Mouse (Mus musculus): ENCODE measurements around the gene Ptk7. TPM values are rescaled to one million over a fixed set of nuclear protein-coding genes. Genes with fewer than 3 reads are reported as not detected.
A peak's percentile ranks its signal among the peaks of the same experiment; 100 is the strongest.

The Ptk7 gene
- polyA plus RNA-seq, 1 experiment = 5.5 TPM

DNA sequence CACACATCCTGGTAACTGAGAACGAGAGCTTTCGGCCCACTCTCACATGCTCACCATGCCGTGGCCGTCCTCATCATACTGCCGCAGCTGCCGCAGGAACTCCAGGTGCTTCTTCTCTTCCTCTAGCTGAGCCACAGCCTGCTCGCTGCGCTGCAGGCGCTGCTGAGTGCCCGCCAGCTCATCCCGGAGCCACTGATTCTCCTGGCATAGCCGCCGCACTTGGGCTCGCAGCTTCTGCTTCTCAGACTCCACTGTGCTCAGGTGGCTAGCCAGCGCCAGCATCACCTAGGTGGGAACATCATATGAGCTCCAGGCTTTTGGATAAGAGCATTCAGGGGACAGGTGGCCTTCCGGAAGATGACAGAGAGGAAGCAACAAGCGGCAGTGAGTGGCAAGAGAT is 12.8 kb upstream of the Ptk7 start:
- H3K4me3 ChIP-seq (replicated peaks; ENCODE audit: insufficient read depth, low read depth, low read length) = no peak overlapping the region
- DNase-seq = no peak
- no peaks in the 10 kb centered on the region for H3K27me3 ChIP-seq (ENCODE audit: control insufficient read depth, insufficient read depth, low read length)
- TF ChIP-seq CTCF (IDR thresholded peaks at IDR 0.05; ENCODE audit: borderline replicate concordance, insufficient read depth, low read depth, low read length) (no peak), POLR2A (IDR thresholded peaks at IDR 0.05; ENCODE audit: borderline replicate concordance, insufficient read depth, low read length) (no peak)
- peaks cover 13% of the 10 kb centered on the region for H3K4me1 ChIP-seq (ENCODE audit: control insufficient read depth, insufficient read depth, low read length)
- WGBS = 80% methylated on average over 17 of the region's 17 CpGs
- 0 out of 2 replicates have a peak overlapping the region, but pooled peaks have one; percentile 40 for H3K27ac ChIP-seq (ENCODE audit: insufficient read depth, low read length)

DNA sequence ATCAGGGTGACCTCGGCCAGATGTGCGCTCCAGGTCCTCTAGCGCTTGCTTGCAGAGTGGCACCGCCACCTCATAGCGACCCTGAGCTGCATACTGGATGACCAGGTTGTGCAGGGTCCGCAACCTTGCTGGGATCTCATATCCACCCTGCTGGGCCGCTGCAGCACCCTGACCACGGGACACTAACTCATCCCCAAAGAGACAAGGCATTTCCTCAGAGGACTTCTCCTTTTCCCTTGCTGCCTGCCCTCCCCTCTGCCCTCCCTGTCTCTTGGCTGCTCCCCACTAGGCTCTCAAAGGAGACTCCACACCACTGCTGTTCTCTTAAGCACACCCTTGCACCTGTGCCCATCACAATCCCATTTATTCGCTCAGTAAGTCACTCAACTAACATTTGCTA is 10.6 kb upstream of the Ptk7 start:
- Histone ChIP-seq H3K27me3 (ENCODE audit: control insufficient read depth, insufficient read depth, low read length) (no peaks in the 10 kb centered on the region), H3K4me3 (replicated peaks; ENCODE audit: insufficient read depth, low read depth, low read length) (no peak overlapping the region), H3K4me1 (ENCODE audit: control insufficient read depth, insufficient read depth, low read length) (peaks cover 17% of the 10 kb centered on the region), H3K27ac (ENCODE audit: insufficient read depth, low read length) (no peak overlapping the region)
- DNase-seq = no peak
- WGBS = 79% methylated on average over 9 of the region's 9 CpGs
- TF ChIP-seq CTCF (IDR thresholded peaks at IDR 0.05; ENCODE audit: borderline replicate concordance, insufficient read depth, low read depth, low read length) (no peak), POLR2A (IDR thresholded peaks at IDR 0.05; ENCODE audit: borderline replicate concordance, insufficient read depth, low read length) (no peak)

DNA sequence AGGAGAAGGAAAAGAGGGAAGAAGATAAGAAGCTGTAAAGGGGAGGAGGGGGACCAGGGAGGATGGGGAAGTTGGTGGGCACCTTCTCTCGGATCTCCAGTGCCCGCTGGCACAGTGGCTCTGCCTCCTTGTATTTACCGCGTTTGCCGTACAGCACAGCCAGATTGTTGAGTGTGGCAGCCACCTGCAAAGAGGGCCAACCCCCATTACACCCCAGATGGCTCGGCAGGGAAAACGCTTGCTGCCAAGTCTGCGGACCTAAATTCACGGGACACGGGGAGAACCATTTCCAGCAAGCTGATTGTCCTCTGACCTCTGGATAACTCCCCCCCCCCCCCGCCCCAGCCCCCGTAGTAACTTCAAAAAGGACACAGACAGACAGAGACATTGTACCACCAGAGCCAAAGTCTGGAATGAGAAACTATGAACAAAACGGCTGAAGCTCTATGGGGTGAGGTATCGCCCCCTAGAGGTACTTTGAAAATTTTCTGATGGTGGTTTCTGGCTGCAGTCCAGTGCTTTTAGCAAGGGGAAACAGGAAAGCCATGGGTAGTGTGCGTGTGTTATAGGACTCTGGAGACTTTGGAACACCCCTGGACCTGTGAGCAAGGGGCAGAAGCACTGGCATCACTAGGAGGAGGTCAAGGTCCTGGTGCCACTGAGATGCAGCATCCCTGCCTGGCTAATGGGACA is 7.7 kb upstream of the Ptk7 start:
- peak; percentile 73 to 75 for DNase-seq
- 2% methylated on average over 15 of the region's 15 CpGs for WGBS
- peak; percentile 60 for TF ChIP-seq CTCF (IDR thresholded peaks at IDR 0.05; ENCODE audit: borderline replicate concordance, insufficient read depth, low read depth, low read length)
- TF ChIP-seq POLR2A (IDR thresholded peaks at IDR 0.05; ENCODE audit: borderline replicate concordance, insufficient read depth, low read length) = no peak
- H3K4me1 ChIP-seq (ENCODE audit: control insufficient read depth, insufficient read depth, low read length) = peaks cover 7% of the 10 kb centered on the region
- H3K4me3 ChIP-seq (replicated peaks; ENCODE audit: insufficient read depth, low read depth, low read length) = peak overlapping the region; percentile 37
- H3K27me3 ChIP-seq (ENCODE audit: control insufficient read depth, insufficient read depth, low read length) = no peaks in the 10 kb centered on the region
- H3K27ac ChIP-seq (ENCODE audit: insufficient read depth, low read length) = no peak overlapping the region

DNA sequence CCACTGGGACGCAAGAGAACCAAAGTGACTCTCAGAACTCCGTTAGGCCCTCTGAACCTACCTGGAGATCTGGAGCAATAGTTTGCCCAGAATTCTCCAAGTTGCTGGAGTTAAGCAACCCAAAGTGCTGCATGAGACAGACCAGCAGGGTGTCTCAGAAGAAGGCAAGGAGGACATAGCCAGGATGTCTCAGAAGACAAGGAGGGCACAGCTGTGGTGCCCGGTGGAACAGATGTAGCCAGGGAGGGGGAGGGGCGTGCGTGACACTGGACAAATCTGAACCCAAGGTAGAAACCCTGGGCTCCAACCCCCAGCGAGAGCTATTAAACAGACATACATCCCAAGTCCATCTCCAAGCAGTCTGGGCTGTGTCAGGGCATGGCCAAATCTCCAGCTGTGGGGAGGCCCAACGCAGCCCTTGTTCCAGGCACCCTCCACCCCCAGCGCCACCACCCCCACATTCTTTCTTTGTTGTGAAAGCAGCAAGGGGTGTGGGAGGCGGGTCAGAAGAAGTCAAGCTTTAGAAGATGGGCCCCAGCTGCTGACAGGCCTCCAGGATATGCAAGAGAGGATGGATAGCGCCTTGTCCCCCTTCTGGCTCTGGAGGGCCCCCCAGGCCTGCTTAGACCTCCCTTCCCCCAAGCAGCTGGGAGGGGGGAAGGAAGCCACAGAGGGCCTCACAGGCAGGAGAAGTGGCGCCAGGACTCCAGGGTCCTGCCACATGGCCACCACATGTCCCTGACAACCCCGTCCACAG is 559 bp upstream of the Ptk7 start:
- DNase-seq = no peak
- 21% methylated on average over 12 of the region's 12 CpGs for WGBS
- H3K27me3 ChIP-seq (ENCODE audit: control insufficient read depth, insufficient read depth, low read length) = no peaks in the 10 kb centered on the region
- peaks cover 8% of the 10 kb centered on the region for H3K4me1 ChIP-seq (ENCODE audit: control insufficient read depth, insufficient read depth, low read length)
- no peak overlapping the region for H3K27ac ChIP-seq (ENCODE audit: insufficient read depth, low read length)
- peak overlapping the region; percentile 79 for H3K4me3 ChIP-seq (replicated peaks; ENCODE audit: insufficient read depth, low read depth, low read length)
- no peak for TF ChIP-seq POLR2A (IDR thresholded peaks at IDR 0.05; ENCODE audit: borderline replicate concordance, insufficient read depth, low read length)
- no peak for TF ChIP-seq CTCF (IDR thresholded peaks at IDR 0.05; ENCODE audit: borderline replicate concordance, insufficient read depth, low read depth, low read length)

DNA sequence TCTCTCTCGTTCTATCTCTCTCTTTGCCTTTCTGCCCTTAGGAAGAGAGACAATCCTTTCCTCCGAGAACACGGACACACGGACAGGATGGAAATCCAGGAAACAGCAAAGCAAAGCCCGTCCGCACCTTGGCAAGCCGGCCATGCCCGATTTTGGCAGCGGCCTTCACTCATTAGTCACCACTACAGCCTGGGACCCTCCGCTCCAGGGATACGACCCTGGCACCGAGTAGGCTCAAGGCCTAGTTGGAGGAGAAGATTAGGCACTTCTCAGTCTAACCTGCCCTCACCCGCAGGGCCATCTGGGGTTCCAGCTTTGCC is 873 bp downstream of the Ptk7 start:
- Histone ChIP-seq H3K4me1 (ENCODE audit: control insufficient read depth, insufficient read depth, low read length) (peaks cover 8% of the 10 kb centered on the region), H3K27ac (ENCODE audit: insufficient read depth, low read length) (0 out of 2 replicates have a peak overlapping the region, but pooled peaks have one; percentile 15), H3K27me3 (ENCODE audit: control insufficient read depth, insufficient read depth, low read length) (no peaks in the 10 kb centered on the region), H3K4me3 (replicated peaks; ENCODE audit: insufficient read depth, low read depth, low read length) (peak overlapping the region; percentile 79)
- WGBS = 3% methylated on average over 13 of the region's 13 CpGs
- DNase-seq = peak; percentile 47 to 65
- TF ChIP-seq POLR2A (IDR thresholded peaks at IDR 0.05; ENCODE audit: borderline replicate concordance, insufficient read depth, low read length) (no peak), CTCF (IDR thresholded peaks at IDR 0.05; ENCODE audit: borderline replicate concordance, insufficient read depth, low read depth, low read length) (no peak)

DNA sequence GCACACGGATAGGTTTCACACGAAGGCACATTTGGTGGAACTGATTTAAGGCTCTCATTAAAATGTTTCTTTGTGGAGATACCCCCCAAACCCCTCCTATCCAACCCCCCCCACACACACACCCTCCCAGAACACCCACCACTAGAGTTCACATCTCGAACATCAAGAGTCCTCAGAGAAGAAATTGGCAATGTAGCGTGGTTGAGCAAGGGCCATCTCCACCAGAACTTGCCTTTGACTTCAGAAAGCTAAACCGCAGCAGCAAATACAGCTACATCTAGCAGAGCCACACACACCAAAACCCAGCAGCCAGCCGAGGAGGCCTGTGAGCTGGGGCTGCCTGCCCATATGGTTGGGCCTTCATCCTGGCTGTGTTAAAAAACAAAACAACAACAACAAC is 1.9 kb downstream of the Ptk7 start:
- Histone ChIP-seq H3K27me3 (ENCODE audit: control insufficient read depth, insufficient read depth, low read length) (no peaks in the 10 kb centered on the region), H3K27ac (ENCODE audit: insufficient read depth, low read length) (no peak overlapping the region), H3K4me3 (replicated peaks; ENCODE audit: insufficient read depth, low read depth, low read length) (no peak overlapping the region), H3K4me1 (ENCODE audit: control insufficient read depth, insufficient read depth, low read length) (peaks cover 12% of the 10 kb centered on the region)
- 79% methylated on average over 6 of the region's 6 CpGs for WGBS
- TF ChIP-seq POLR2A (IDR thresholded peaks at IDR 0.05; ENCODE audit: borderline replicate concordance, insufficient read depth, low read length) = no peak
- no peak for TF ChIP-seq CTCF (IDR thresholded peaks at IDR 0.05; ENCODE audit: borderline replicate concordance, insufficient read depth, low read depth, low read length)
- DNase-seq = no peak

DNA sequence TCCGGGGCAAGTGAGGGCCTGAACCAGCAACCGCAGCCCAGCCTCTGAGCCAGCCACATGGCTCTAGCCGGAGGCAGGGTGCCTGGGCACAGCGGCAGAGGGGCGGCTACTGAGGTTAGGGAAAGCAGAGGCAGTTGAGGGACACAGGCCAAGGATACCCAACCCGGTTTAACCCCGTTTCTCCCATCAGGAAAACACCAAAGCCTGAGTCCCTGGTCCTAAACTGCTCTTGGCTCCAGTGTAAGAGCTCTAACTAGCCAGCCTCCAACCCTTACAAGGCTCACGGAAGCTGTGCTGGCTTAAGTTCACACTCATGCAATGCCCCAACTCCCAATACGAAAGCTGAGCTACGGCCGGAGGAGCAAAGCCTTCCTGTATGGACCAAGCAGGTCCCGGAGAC is 4.7 kb downstream of the Ptk7 start:
- TF ChIP-seq POLR2A (IDR thresholded peaks at IDR 0.05; ENCODE audit: borderline replicate concordance, insufficient read depth, low read length) = no peak
- TF ChIP-seq CTCF (IDR thresholded peaks at IDR 0.05; ENCODE audit: borderline replicate concordance, insufficient read depth, low read depth, low read length) = no peak
- H3K4me3 ChIP-seq (replicated peaks; ENCODE audit: insufficient read depth, low read depth, low read length) = no peak overlapping the region
- whole genome bisulfite sequencing = 55% methylated on average over 12 of the region's 12 CpGs
- no peaks in the 10 kb centered on the region for H3K27me3 ChIP-seq (ENCODE audit: control insufficient read depth, insufficient read depth, low read length)
- no peak for DNase-seq
- H3K4me1 ChIP-seq (ENCODE audit: control insufficient read depth, insufficient read depth, low read length) = peaks cover 14% of the 10 kb centered on the region
- H3K27ac ChIP-seq (ENCODE audit: insufficient read depth, low read length) = no peak overlapping the region
